Comparison of ENCODE assay signal across 19 mouse cellular contexts in genomic region chr11:68388655-68389015, GRCm38 (mm10). TPM values are rescaled to one million over a fixed set of nuclear protein-coding genes. Genes with fewer than 3 reads are reported as not detected.
DNase-seq lines count a peak whose midpoint lies in the region; ATAC-seq and TF ChIP-seq lines count a peak whose summit lies in the region.
"Had no signal": no experiment of that assay in that cellular context is flagged by ENCODE, and none has a peak within 500 bp of the region (broad histone marks: within the 10 kb centered on the region; RNA-seq: fewer than 3 reads in every experiment).

No protein-coding gene starts in this region.

- H3K4me3 ChIP-seq in heart, embryonic 16.5 days (ENCODE audit: low read length): no peak overlapping the region
- no peak overlapping the region for H3K4me3 ChIP-seq in midbrain, embryonic 11.5 days (ENCODE audit: low read depth, low read length)
- H3K4me3 ChIP-seq in midbrain, embryonic 16.5 days (ENCODE audit: low read depth, low read length): no peak overlapping the region
- H3K4me3 ChIP-seq in left cerebral cortex, adult 2 months: no peak overlapping the region
- H3K4me3 ChIP-seq: forebrain, embryonic 12.5 days; limb, embryonic 13.5 days had no signal

- H3K27me3 ChIP-seq in heart, embryonic 16.5 days (ENCODE audit: control insufficient read depth, insufficient read depth, low read length): peaks cover 34% of the 10 kb centered on the region
- peaks cover 73% of the 10 kb centered on the region for H3K27me3 ChIP-seq in midbrain, embryonic 11.5 days (ENCODE audit: control insufficient read depth, insufficient read depth, low read length)
- peaks cover 52% of the 10 kb centered on the region for H3K27me3 ChIP-seq in midbrain, embryonic 16.5 days (ENCODE audit: control insufficient read depth, insufficient read depth, low read depth, low read length)

- H3K27ac ChIP-seq in heart, embryonic 16.5 days (ENCODE audit: low read length): peak overlapping the region; percentile 49; the same call in 1 of the 2 replicates
- no peak overlapping the region; the same call in 1 of the 2 replicates for H3K27ac ChIP-seq in midbrain, embryonic 11.5 days (ENCODE audit: low read depth, low read length)
- no peak overlapping the region for H3K27ac ChIP-seq in midbrain, embryonic 16.5 days (ENCODE audit: low read length)
- H3K27ac ChIP-seq in left cerebral cortex, adult 2 months: no peak overlapping the region
- H3K27ac ChIP-seq: forebrain, embryonic 12.5 days; limb, embryonic 13.5 days; liver, embryonic 14.5 days had no signal

- H3K4me2 ChIP-seq in heart, embryonic 16.5 days (ENCODE audit: low read depth, low read length): no peak overlapping the region
- H3K4me2 ChIP-seq in midbrain, embryonic 11.5 days: peak overlapping the region; percentile 87; the same call in 1 of the 2 replicates
- no peak overlapping the region for H3K4me2 ChIP-seq in midbrain, embryonic 16.5 days (ENCODE audit: low read length)
- H3K4me2 ChIP-seq: forebrain, embryonic 12.5 days; limb, embryonic 13.5 days had no signal

- no peak for TF ChIP-seq CTCF in left cerebral cortex, adult 2 months (IDR thresholded peaks at IDR 0.05)

- intact Hi-C loops in heart, postnatal 25 days (cut with DNase I): loop anchor here (5.0 kb wide), 2 partner anchors 46 to 66 kb away; no protein-coding TSS in a partner anchor
- intact Hi-C loops in left cerebral cortex, adult 2 months (cut with DNase I): no loop called here

- peak; percentile 5 for DNase-seq in embryo, embryonic 10 days (ENCODE audit: low spot score)
- DNase-seq in embryo, embryonic 11 days: no peak
- no peak for DNase-seq in heart, postnatal 25 days (ENCODE audit: low spot score)
- no peak for DNase-seq in midbrain, embryonic 11.5 days (ENCODE audit: low spot score, missing footprints)
- DNase-seq in kidney, postnatal 14 days: peak; percentile 68
- no peak for DNase-seq in left cerebral cortex, adult 2 months (ENCODE audit: extremely low spot score in 1 of 2, low spot score in 2 of 2)
- DNase-seq: cerebellum, adult 9-10 months; layer of hippocampus, adult 9-11 months; thymus, postnatal 4 days had no signal

- H3K9me3 ChIP-seq in heart, embryonic 16.5 days (replicated peaks; ENCODE audit: control insufficient read depth, low read length): no peaks in the 10 kb centered on the region
- H3K9me3 ChIP-seq in midbrain, embryonic 11.5 days (ENCODE audit: control insufficient read depth, low read length): no peaks in the 10 kb centered on the region
- no peaks in the 10 kb centered on the region for H3K9me3 ChIP-seq in midbrain, embryonic 16.5 days (replicated peaks; ENCODE audit: control insufficient read depth, low read length, poor library complexity, severe bottlenecking)
- H3K9me3 ChIP-seq: forebrain, embryonic 12.5 days had no signal

- WGBS in heart, embryonic 16.5 days: 76% methylated on average over 1 of the region's 1 CpGs
- WGBS in midbrain, embryonic 11.5 days: 41% methylated on average over 1 of the region's 1 CpGs
- 38% methylated on average over 1 of the region's 1 CpGs for WGBS in midbrain, embryonic 16.5 days

- H3K36me3 ChIP-seq in heart, embryonic 16.5 days (ENCODE audit: control insufficient read depth, insufficient read depth): no peaks in the 10 kb centered on the region
- H3K36me3 ChIP-seq in midbrain, embryonic 11.5 days (ENCODE audit: control insufficient read depth, insufficient read depth, low read length): no peaks in the 10 kb centered on the region; the same call in 1 of the 2 replicates
- no peaks in the 10 kb centered on the region for H3K36me3 ChIP-seq in midbrain, embryonic 16.5 days (ENCODE audit: control insufficient read depth, insufficient read depth, low read length)
- H3K36me3 ChIP-seq: forebrain, embryonic 12.5 days; limb, embryonic 13.5 days had no signal

- H3K9ac ChIP-seq in heart, embryonic 16.5 days (ENCODE audit: low read length): no peak overlapping the region; the same call in 1 of the 2 replicates
- H3K9ac ChIP-seq in midbrain, embryonic 11.5 days (ENCODE audit: low read length): peak overlapping the region; percentile 24; the same call in 1 of the 2 replicates
- H3K9ac ChIP-seq in midbrain, embryonic 16.5 days (ENCODE audit: low read depth, low read length): no peak overlapping the region
- H3K9ac ChIP-seq: forebrain, embryonic 12.5 days; limb, embryonic 13.5 days; liver, embryonic 14.5 days had no signal

- peaks cover 27% of the 10 kb centered on the region for H3K4me1 ChIP-seq in heart, embryonic 16.5 days (ENCODE audit: control insufficient read depth, insufficient read depth, low read length)
- H3K4me1 ChIP-seq in midbrain, embryonic 11.5 days (ENCODE audit: control insufficient read depth, insufficient read depth, low read length): peaks cover 37% of the 10 kb centered on the region
- peaks cover 31% of the 10 kb centered on the region for H3K4me1 ChIP-seq in midbrain, embryonic 16.5 days (ENCODE audit: control insufficient read depth, insufficient read depth, low read length)

- ATAC-seq in heart, embryonic 16.5 days (replicated peaks; ENCODE audit: extremely low read depth, insufficient read depth, low FRiP score): no peak
- no peak for ATAC-seq in midbrain, embryonic 11.5 days (ENCODE audit: low FRiP score)
- ATAC-seq in midbrain, embryonic 16.5 days: no peak
- ATAC-seq: CD4-positive, CD25-positive, alpha-beta regulatory T cell, adult 4 months; intestine, embryonic 16.5 days had no signal

RNA-seq across cellular contexts. Expression of gene Ntn1, which starts 12.0 kb away (rescaled TPM):
- 17.7 and 21.3 TPM in 2 replicates for polyA plus RNA-seq in heart, embryonic 16.5 days (2015; fragmentation: Nextera tagmentation; extraction: Ambion mirVana)
- 10 to 100 TPM; 53.0 to 54.8 TPM for total RNA-seq in heart, postnatal 25 days (2021)
- polyA plus RNA-seq in midbrain, embryonic 11.5 days (2014; fragmentation: Nextera tagmentation; extraction: Ambion mirVana): 10.0 and 10.2 TPM in 2 replicates
- 15.8 and 16.1 TPM in 2 replicates for polyA plus RNA-seq in midbrain, embryonic 16.5 days (2015; fragmentation: Nextera tagmentation; extraction: Ambion mirVana)
- 1 to 10 TPM; 6.0 to 7.4 TPM for total RNA-seq in left cerebral cortex, adult 2 months (2021)
- total RNA-seq: hematopoietic stem cell, adult 5-6 weeks; monocyte, adult 5-6 weeks; neutrophil, adult 5-6 weeks had no signal

RNA-seq across cellular contexts. Expression of gene Pik3r5, which starts 43.3 kb away (rescaled TPM):
- polyA plus RNA-seq in heart, embryonic 16.5 days (2015; fragmentation: Nextera tagmentation; extraction: Ambion mirVana): 1.3 and 2.5 TPM in 2 replicates
- 1 to 10 TPM in 1 of 2 experiments, under 1 TPM in 1; 0.70 to 1.1 TPM for total RNA-seq in heart, postnatal 25 days (2021)
- polyA plus RNA-seq in midbrain, embryonic 11.5 days (2014; fragmentation: Nextera tagmentation; extraction: Ambion mirVana): 0.43 and 0.92 TPM in 2 replicates
- polyA plus RNA-seq in midbrain, embryonic 16.5 days (2015; fragmentation: Nextera tagmentation; extraction: Ambion mirVana): 0.21 and 0.24 TPM in 2 replicates
- 1 to 10 TPM; 2.6 to 2.9 TPM for total RNA-seq in left cerebral cortex, adult 2 months (2021)

Comparison
In these comparisons a context has a peak if more than half of its experiments do, and no peak if none do; other contexts are left out.
1. DNase-seq: peak in embryo, embryonic 10 days (single experiment) and kidney, postnatal 14 days (single experiment); none in embryo, embryonic 11 days (single experiment), heart, postnatal 25 days (single experiment), midbrain, embryonic 11.5 days (single experiment) and left cerebral cortex, adult 2 months (0 of 2).